Mouse (Mus musculus) kidney, adult 2 months (tissue): ENCODE data around the gene Slc29a4.

Source experiments
- CTCF ChIP-seq: fragments of 200-500 bp; conservative IDR thresholded peaks from 2 replicates; pipeline ENCODE4 v1.5.1; 2011; ENCODE audit warnings: low read depth, mild to moderate bottlenecking, control low read depth, low read length, moderate library complexity, mixed read lengths; ENCODE audit not compliant: insufficient read depth, insufficient read length
- POLR2A ChIP-seq: fragments of 200-500 bp; IDR thresholded peaks from one replicate; pipeline ENCODE4 v1.6.1; 2011; ENCODE audit warnings: low read depth, low read length, control low read depth

GRCm38 (mm10) chr5:142679065-142679464 is 13.2 kb upstream of the Slc29a4 start:
- TF ChIP-seq CTCF = no peak
- TF ChIP-seq POLR2A = no peak
